ENCODE assay signal across 8 mouse cellular contexts in genomic region chr1:75398761-75399402, GRCm38 (mm10). TPM values are rescaled to one million over a fixed set of nuclear protein-coding genes. Genes with fewer than 3 reads are reported as not detected.
DNase-seq lines count a peak whose midpoint lies in the region; ATAC-seq lines count a peak whose summit lies in the region.

No protein-coding gene starts in this region.

- H3K4me1 ChIP-seq in forebrain, embryonic 15.5 days: peaks cover 20% of the 10 kb centered on the region
- H3K4me1 ChIP-seq in hindbrain, embryonic 10.5 days (replicated peaks): peaks cover 45% of the 10 kb centered on the region
- H3K4me1 ChIP-seq in limb, embryonic 10.5 days: peaks cover 36% of the 10 kb centered on the region
- peaks cover 54% of the 10 kb centered on the region for H3K4me1 ChIP-seq in midbrain, embryonic 10.5 days

- ATAC-seq in forebrain, embryonic 15.5 days (replicated peaks): peak; percentile 51; the same call in 1 of the 2 replicates

- no peaks in the 10 kb centered on the region for H3K9me3 ChIP-seq in forebrain, embryonic 15.5 days
- no peaks in the 10 kb centered on the region for H3K9me3 ChIP-seq in hindbrain, embryonic 10.5 days
- H3K9me3 ChIP-seq in limb, embryonic 10.5 days (replicated peaks): no peaks in the 10 kb centered on the region
- H3K9me3 ChIP-seq in midbrain, embryonic 10.5 days (replicated peaks): no peaks in the 10 kb centered on the region

- H3K9ac ChIP-seq in forebrain, embryonic 15.5 days (replicated peaks): no peak overlapping the region

- peaks cover 7% of the 10 kb centered on the region; the same call in 1 of the 2 replicates for H3K36me3 ChIP-seq in forebrain, embryonic 15.5 days
- peaks cover 24% of the 10 kb centered on the region for H3K36me3 ChIP-seq in hindbrain, embryonic 10.5 days
- H3K36me3 ChIP-seq in limb, embryonic 10.5 days: peaks cover 48% of the 10 kb centered on the region
- peaks cover 29% of the 10 kb centered on the region for H3K36me3 ChIP-seq in midbrain, embryonic 10.5 days

- H3K4me2 ChIP-seq in forebrain, embryonic 15.5 days (replicated peaks): no peak overlapping the region

- WGBS in forebrain, embryonic 15.5 days: 13% methylated on average over 9 of the region's 9 CpGs
- WGBS in hindbrain, embryonic 10.5 days: 11% methylated on average over 9 of the region's 9 CpGs
- 7% methylated on average over 9 of the region's 9 CpGs for WGBS in limb, embryonic 10.5 days
- WGBS in midbrain, embryonic 10.5 days: 10% methylated on average over 9 of the region's 9 CpGs

- peak; percentile 70 to 76 for DNase-seq in right cerebral cortex, postnatal 10 days (ENCODE audit: low spot score in 2 of 2)
- no peak for DNase-seq in right cerebral cortex, postnatal 14 days
- peak; percentile 39 for DNase-seq in c-Kit-positive CD71-positive TER-119-positive erythroid progenitor cells, embryonic 14.5 days (ENCODE audit: low spot score)
- DNase-seq in hindbrain, embryonic 10.5 days (ENCODE audit: low spot score): peak; percentile 82
- DNase-seq in limb, embryonic 10.5 days (ENCODE audit: low spot score): peak; percentile 82
- DNase-seq in midbrain, embryonic 10.5 days (ENCODE audit: low spot score): peak; percentile 82
- DNase-seq in testis, postnatal 14 days (ENCODE audit: low spot score): peak; percentile 61

- no peaks in the 10 kb centered on the region for H3K27me3 ChIP-seq in forebrain, embryonic 15.5 days
- peaks cover 7% of the 10 kb centered on the region for H3K27me3 ChIP-seq in hindbrain, embryonic 10.5 days (ENCODE audit: insufficient read depth, poor library complexity, severe bottlenecking)
- H3K27me3 ChIP-seq in limb, embryonic 10.5 days (ENCODE audit: low read depth, poor library complexity, severe bottlenecking): no peaks in the 10 kb centered on the region
- H3K27me3 ChIP-seq in midbrain, embryonic 10.5 days (ENCODE audit: low read depth, poor library complexity, severe bottlenecking): no peaks in the 10 kb centered on the region

- no peak overlapping the region for H3K27ac ChIP-seq in forebrain, embryonic 15.5 days (replicated peaks)
- peak overlapping the region; percentile 89 for H3K27ac ChIP-seq in hindbrain, embryonic 10.5 days
- peak overlapping the region; percentile 89 for H3K27ac ChIP-seq in limb, embryonic 10.5 days
- peak overlapping the region; percentile 82 for H3K27ac ChIP-seq in midbrain, embryonic 10.5 days (replicated peaks)

- no peak overlapping the region for H3K4me3 ChIP-seq in forebrain, embryonic 15.5 days
- peak overlapping the region; percentile 40; the same call in 1 of the 2 replicates for H3K4me3 ChIP-seq in hindbrain, embryonic 10.5 days
- peak overlapping the region; percentile 45 for H3K4me3 ChIP-seq in limb, embryonic 10.5 days
- H3K4me3 ChIP-seq in midbrain, embryonic 10.5 days: no peak overlapping the region

RNA-seq across cellular contexts. Expression of gene Speg, which starts 23.8 kb away (rescaled TPM):
- polyA plus RNA-seq in forebrain, embryonic 15.5 days (2015; fragmentation: Nextera tagmentation; extraction: Ambion mirVana): 9.9 and 11.4 TPM in 2 replicates
- polyA plus RNA-seq in hindbrain, embryonic 10.5 days (2016; fragmentation: Nextera tagmentation; extraction: Ambion mirVana): 19.0 and 20.2 TPM in 2 replicates
- polyA plus RNA-seq in limb, embryonic 10.5 days (2016; fragmentation: Nextera tagmentation; extraction: Ambion mirVana): 45.7 and 49.6 TPM in 2 replicates
- 23.6 and 26.9 TPM in 2 replicates for polyA plus RNA-seq in midbrain, embryonic 10.5 days (2016; fragmentation: Nextera tagmentation; extraction: Ambion mirVana)

RNA-seq across cellular contexts. Expression of gene Gmppa, which starts 36.8 kb away (rescaled TPM):
- 62.3 and 77.8 TPM in 2 replicates for polyA plus RNA-seq in forebrain, embryonic 15.5 days (2015; fragmentation: Nextera tagmentation; extraction: Ambion mirVana)
- 62.3 and 91.2 TPM in 2 replicates for polyA plus RNA-seq in hindbrain, embryonic 10.5 days (2016; fragmentation: Nextera tagmentation; extraction: Ambion mirVana)
- polyA plus RNA-seq in limb, embryonic 10.5 days (2016; fragmentation: Nextera tagmentation; extraction: Ambion mirVana): 50.4 and 61.7 TPM in 2 replicates
- 70.2 and 73.1 TPM in 2 replicates for polyA plus RNA-seq in midbrain, embryonic 10.5 days (2016; fragmentation: Nextera tagmentation; extraction: Ambion mirVana)

RNA-seq across cellular contexts. Expression of gene Des, which starts 38.8 kb away (rescaled TPM):
- polyA plus RNA-seq in forebrain, embryonic 15.5 days (2015; fragmentation: Nextera tagmentation; extraction: Ambion mirVana): 1.0 and 1.2 TPM in 2 replicates
- polyA plus RNA-seq in hindbrain, embryonic 10.5 days (2016; fragmentation: Nextera tagmentation; extraction: Ambion mirVana): 3.8 and 4.5 TPM in 2 replicates
- 6.2 and 7.8 TPM in 2 replicates for polyA plus RNA-seq in limb, embryonic 10.5 days (2016; fragmentation: Nextera tagmentation; extraction: Ambion mirVana)
- polyA plus RNA-seq in midbrain, embryonic 10.5 days (2016; fragmentation: Nextera tagmentation; extraction: Ambion mirVana): 1.1 and 2.8 TPM in 2 replicates

RNA-seq across cellular contexts. Expression of gene Asic4, which starts 51.4 kb away (rescaled TPM):
- 2.8 and 4.1 TPM in 2 replicates for polyA plus RNA-seq in forebrain, embryonic 15.5 days (2015; fragmentation: Nextera tagmentation; extraction: Ambion mirVana)
- polyA plus RNA-seq in hindbrain, embryonic 10.5 days (2016; fragmentation: Nextera tagmentation; extraction: Ambion mirVana): 3.8 and 9.3 TPM in 2 replicates
- 0.31 and 0.59 TPM in 2 replicates for polyA plus RNA-seq in limb, embryonic 10.5 days (2016; fragmentation: Nextera tagmentation; extraction: Ambion mirVana)
- 6.1 and 17.7 TPM in 2 replicates for polyA plus RNA-seq in midbrain, embryonic 10.5 days (2016; fragmentation: Nextera tagmentation; extraction: Ambion mirVana)

Comparison
In these comparisons a context has a peak if more than half of its experiments do, and no peak if none do; other contexts are left out.
1. H3K4me3 ChIP-seq: peak in hindbrain, embryonic 10.5 days (single experiment) and limb, embryonic 10.5 days (single experiment); none in forebrain, embryonic 15.5 days (single experiment) and midbrain, embryonic 10.5 days (single experiment).